Mouse (Mus musculus) lung, adult 2 months (tissue): ENCODE measurements around the gene H2al1e.
"Not testable (repeated sequence)": the region's sequence is repeated elsewhere in the genome, so short reads cannot be mapped to it uniquely, and the experiment has no call there.

Experiments used
- CTCF ChIP-seq: fragments of 200-500 bp; IDR thresholded peaks from 2 replicates; pipeline ENCODE4 v1.5.1; 2011; ENCODE audit warnings: mild to moderate bottlenecking, low read length, control low read depth; ENCODE audit not compliant: insufficient read depth
- POLR2A ChIP-seq: fragments of 200-500 bp; IDR thresholded peaks from 2 replicates; pipeline ENCODE4 v1.6.1; 2011; ENCODE audit warnings: low read depth, mild to moderate bottlenecking, control low read depth, low read length, borderline replicate concordance; ENCODE audit errors: extremely low read depth

- TF ChIP-seq POLR2A, CTCF: not testable (repeated sequence)
Observed at GRCm38 (mm10) chrX:11317956-11318355, 6.2 kb downstream of the H2al1e start, which contains the start of gene H2al1g.
